Mouse (Mus musculus): ENCODE data around the gene Pi4ka.

GRCm38 (mm10) chr16:17233702-17234498 is 172.2 kb downstream of the Pi4ka start:
- TF ChIP-seq EP300 (IDR thresholded peaks at IDR 0.05; ENCODE audit: insufficient read depth, low read depth, low read length) (no peak), POLR2A (IDR thresholded peaks at IDR 0.05; ENCODE audit: insufficient read depth, low read depth, low read length) (no peak)

All from heart, adult 2 months (tissue).